8 mouse cellular contexts compared by ENCODE assay signal in the genomic region with DNA sequence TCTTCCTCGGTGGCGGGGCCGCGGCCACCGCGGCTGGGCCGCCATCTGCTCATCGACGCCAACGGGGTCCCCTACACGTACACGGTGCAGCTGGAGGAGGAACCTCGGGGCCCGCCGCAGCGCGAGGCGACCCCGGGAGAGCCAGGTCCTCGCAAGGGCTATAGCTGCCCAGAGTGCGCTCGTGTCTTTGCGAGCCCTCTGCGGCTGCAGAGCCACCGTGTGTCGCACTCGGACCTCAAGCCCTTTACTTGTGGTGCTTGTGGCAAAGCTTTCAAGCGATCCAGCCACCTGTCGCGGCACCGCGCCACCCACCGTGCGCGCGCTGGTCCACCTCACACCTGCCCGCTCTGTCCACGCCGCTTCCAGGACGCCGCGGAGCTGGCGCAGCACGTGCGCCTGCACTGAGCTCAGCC. TPM values are rescaled to one million over a fixed set of nuclear protein-coding genes. Genes with fewer than 3 reads are reported as not detected.
A peak's percentile ranks its signal among the peaks of the same experiment; 100 is the strongest.
DNase-seq lines count a peak whose midpoint lies in the region; ATAC-seq and TF ChIP-seq lines count a peak whose summit lies in the region.

No protein-coding gene starts in this region.

- peaks cover 22% of the 10 kb centered on the region for H3K4me1 ChIP-seq in embryonic facial prominence, embryonic 12.5 days
- peaks cover 32% of the 10 kb centered on the region for H3K4me1 ChIP-seq in hindbrain, postnatal 0 days (ENCODE audit: insufficient read depth, low read length)
- H3K4me1 ChIP-seq in neural tube, embryonic 14.5 days (ENCODE audit: control insufficient read depth, insufficient read depth, low read length), result peaks cover 33% of the 10 kb centered on the region

- H3K4me2 ChIP-seq in embryonic facial prominence, embryonic 12.5 days (replicated peaks), result peak overlapping the region; percentile 86
- H3K4me2 ChIP-seq in hindbrain, postnatal 0 days (ENCODE audit: low read depth, low read length), result peak overlapping the region; percentile 90
- H3K4me2 ChIP-seq in neural tube, embryonic 14.5 days (ENCODE audit: low read depth, low read length), result peak overlapping the region; percentile 89

- TF ChIP-seq CTCF in layer of hippocampus, adult 2 months (conservative IDR thresholded peaks at IDR 0.05), result no peak
- TF ChIP-seq CTCF in hindbrain, postnatal 0 days (IDR thresholded peaks at IDR 0.05; ENCODE audit: low read depth), result no peak

- no peak for ATAC-seq in embryonic facial prominence, embryonic 12.5 days (ENCODE audit: insufficient number of reproducible peaks, insufficient read depth, low FRiP score, low TSS enrichment)
- no peak for ATAC-seq in hindbrain, postnatal 0 days
- ATAC-seq in neural tube, embryonic 14.5 days (ENCODE audit: low read depth), result no peak

- H3K36me3 ChIP-seq in embryonic facial prominence, embryonic 12.5 days, result no peaks in the 10 kb centered on the region
- no peaks in the 10 kb centered on the region for H3K36me3 ChIP-seq in hindbrain, postnatal 0 days (ENCODE audit: insufficient read depth, low read length)
- no peaks in the 10 kb centered on the region; the same call in 1 of the 2 replicates for H3K36me3 ChIP-seq in neural tube, embryonic 14.5 days (ENCODE audit: control insufficient read depth, insufficient read depth, low read length)

- peak overlapping the region; percentile 72 for H3K4me3 ChIP-seq in layer of hippocampus, adult 2 months
- H3K4me3 ChIP-seq in embryonic facial prominence, embryonic 12.5 days, result peak overlapping the region; percentile 84
- H3K4me3 ChIP-seq in hindbrain, postnatal 0 days (ENCODE audit: low read length), result peak overlapping the region; percentile 80
- peak overlapping the region; percentile 65 for H3K4me3 ChIP-seq in neural tube, embryonic 14.5 days (ENCODE audit: low read depth, low read length)

- H3K27me3 ChIP-seq in embryonic facial prominence, embryonic 12.5 days, result peaks cover 61% of the 10 kb centered on the region
- peaks cover 11% of the 10 kb centered on the region; the same call in 1 of the 2 replicates for H3K27me3 ChIP-seq in hindbrain, postnatal 0 days (ENCODE audit: insufficient read depth, low read length)
- H3K27me3 ChIP-seq in neural tube, embryonic 14.5 days (ENCODE audit: control insufficient read depth, insufficient read depth, low read length), result peaks cover 20% of the 10 kb centered on the region

- 1% methylated on average over 45 of the region's 45 CpGs for WGBS in embryonic facial prominence, embryonic 12.5 days
- WGBS in hindbrain, postnatal 0 days, result 4% methylated on average over 45 of the region's 45 CpGs
- 3% methylated on average over 43 of the region's 45 CpGs for WGBS in neural tube, embryonic 14.5 days

- no peaks in the 10 kb centered on the region for H3K9me3 ChIP-seq in embryonic facial prominence, embryonic 12.5 days
- no peaks in the 10 kb centered on the region for H3K9me3 ChIP-seq in hindbrain, postnatal 0 days (ENCODE audit: low read length)
- no peaks in the 10 kb centered on the region for H3K9me3 ChIP-seq in neural tube, embryonic 14.5 days (ENCODE audit: control insufficient read depth, low read length)

- H3K9ac ChIP-seq in embryonic facial prominence, embryonic 12.5 days, result peak overlapping the region; percentile 36; the same call in 1 of the 2 replicates
- H3K9ac ChIP-seq in hindbrain, postnatal 0 days (replicated peaks; ENCODE audit: low read length), result peak overlapping the region; percentile 88
- H3K9ac ChIP-seq in neural tube, embryonic 14.5 days (replicated peaks; ENCODE audit: low read depth, low read length), result peak overlapping the region; percentile 76

- peak overlapping the region; percentile 96 for H3K27ac ChIP-seq in layer of hippocampus, adult 2 months
- no peak overlapping the region for H3K27ac ChIP-seq in embryonic facial prominence, embryonic 12.5 days
- H3K27ac ChIP-seq in hindbrain, postnatal 0 days, result peak overlapping the region; percentile 94
- H3K27ac ChIP-seq in neural tube, embryonic 14.5 days (ENCODE audit: low read depth, low read length), result no peak overlapping the region

- no peak for DNase-seq in layer of hippocampus, adult 2 months (ENCODE audit: low spot score in 2 of 2)
- no peak for DNase-seq in layer of hippocampus, postnatal 14 days (ENCODE audit: low spot score in 2 of 2)
- no peak for DNase-seq in hindbrain, postnatal 0 days (ENCODE audit: low spot score)
- DNase-seq in layer of hippocampus, adult 9-11 months, result no peak
- no peak for DNase-seq in gastrocnemius, adult 18-20 months (ENCODE audit: low spot score)
- DNase-seq in thymus, postnatal 10 days (ENCODE audit: low spot score in 2 of 2), result no peak

RNA-seq across cellular contexts. Expression of gene Zfp580, which starts 1.6 kb away (rescaled TPM):
- total RNA-seq in layer of hippocampus, adult 2 months (2021), result 10 to 100 TPM; 34.1 to 35.7 TPM
- total RNA-seq in layer of hippocampus, postnatal 14 days (2021), result 10 to 100 TPM; 57.8 to 63.2 TPM
- 36.4 and 41.8 TPM in 2 replicates for polyA plus RNA-seq in embryonic facial prominence, embryonic 12.5 days (2016; fragmentation: Nextera tagmentation; extraction: Ambion mirVana)
- total RNA-seq in hindbrain, postnatal 0 days (2014; rRNA removed), result 69.6 and 90.7 TPM in 2 replicates
- polyA plus RNA-seq in hindbrain, postnatal 0 days (2015; fragmentation: Nextera tagmentation; extraction: Ambion mirVana), result 117 and 128 TPM in 2 replicates
- polyA plus RNA-seq in neural tube, embryonic 14.5 days (2014; fragmentation: Nextera tagmentation; extraction: Ambion mirVana), result 102 and 111 TPM in 2 replicates
- 1 to 10 TPM; 2.4 to 3.7 TPM for total RNA-seq in gastrocnemius, adult 18-20 months (2021)

RNA-seq across cellular contexts. Expression of gene U2af2, which starts 9.0 kb away (rescaled TPM):
- 100 to 1,000 TPM; 185 to 192 TPM for total RNA-seq in layer of hippocampus, adult 2 months (2021)
- 100 to 1,000 TPM; 163 to 176 TPM for total RNA-seq in layer of hippocampus, postnatal 14 days (2021)
- 159 and 161 TPM in 2 replicates for polyA plus RNA-seq in embryonic facial prominence, embryonic 12.5 days (2016; fragmentation: Nextera tagmentation; extraction: Ambion mirVana)
- total RNA-seq in hindbrain, postnatal 0 days (2014; rRNA removed), result 146 and 153 TPM in 2 replicates
- 85.7 and 86.9 TPM in 2 replicates for polyA plus RNA-seq in hindbrain, postnatal 0 days (2015; fragmentation: Nextera tagmentation; extraction: Ambion mirVana)
- 83.0 and 84.2 TPM in 2 replicates for polyA plus RNA-seq in neural tube, embryonic 14.5 days (2014; fragmentation: Nextera tagmentation; extraction: Ambion mirVana)
- total RNA-seq in gastrocnemius, adult 18-20 months (2021), result 10 to 100 TPM; 39.0 to 49.6 TPM

RNA-seq across cellular contexts. Expression of gene Zfp784, which starts 14.7 kb away (rescaled TPM):
- 1 to 10 TPM; 7.3 to 7.8 TPM for total RNA-seq in layer of hippocampus, adult 2 months (2021)
- total RNA-seq in layer of hippocampus, postnatal 14 days (2021), result 1 to 10 TPM; 5.3 to 7.0 TPM
- 5.4 and 5.7 TPM in 2 replicates for polyA plus RNA-seq in embryonic facial prominence, embryonic 12.5 days (2016; fragmentation: Nextera tagmentation; extraction: Ambion mirVana)
- 6.0 and 6.8 TPM in 2 replicates for total RNA-seq in hindbrain, postnatal 0 days (2014; rRNA removed)
- polyA plus RNA-seq in hindbrain, postnatal 0 days (2015; fragmentation: Nextera tagmentation; extraction: Ambion mirVana), result 4.5 and 5.6 TPM in 2 replicates
- polyA plus RNA-seq in neural tube, embryonic 14.5 days (2014; fragmentation: Nextera tagmentation; extraction: Ambion mirVana), result 6.6 and 8.5 TPM in 2 replicates
- total RNA-seq in gastrocnemius, adult 18-20 months (2021), result 1 to 10 TPM; 2.7 to 2.8 TPM

RNA-seq across cellular contexts. Expression of gene 4632433K11Rik, which starts 19.0 kb away (rescaled TPM):
- not detected for total RNA-seq in layer of hippocampus, adult 2 months (2021)
- not detected for total RNA-seq in layer of hippocampus, postnatal 14 days (2021)
- polyA plus RNA-seq in embryonic facial prominence, embryonic 12.5 days (2016; fragmentation: Nextera tagmentation; extraction: Ambion mirVana), result not detected in 2 replicates
- not detected in 2 replicates for total RNA-seq in hindbrain, postnatal 0 days (2014; rRNA removed)
- not detected in 2 replicates for polyA plus RNA-seq in hindbrain, postnatal 0 days (2015; fragmentation: Nextera tagmentation; extraction: Ambion mirVana)
- polyA plus RNA-seq in neural tube, embryonic 14.5 days (2014; fragmentation: Nextera tagmentation; extraction: Ambion mirVana), result not detected in 2 replicates
- not detected for total RNA-seq in gastrocnemius, adult 18-20 months (2021)

RNA-seq across cellular contexts. Expression of gene Epn1, which starts 27.1 kb away (rescaled TPM):
- 100 to 1,000 TPM; 540 to 559 TPM for total RNA-seq in layer of hippocampus, adult 2 months (2021)
- 100 to 1,000 TPM; 479 to 480 TPM for total RNA-seq in layer of hippocampus, postnatal 14 days (2021)
- polyA plus RNA-seq in embryonic facial prominence, embryonic 12.5 days (2016; fragmentation: Nextera tagmentation; extraction: Ambion mirVana), result 66.0 and 67.2 TPM in 2 replicates
- 433 and 507 TPM in 2 replicates for total RNA-seq in hindbrain, postnatal 0 days (2014; rRNA removed)
- polyA plus RNA-seq in hindbrain, postnatal 0 days (2015; fragmentation: Nextera tagmentation; extraction: Ambion mirVana), result 107 and 111 TPM in 2 replicates
- polyA plus RNA-seq in neural tube, embryonic 14.5 days (2014; fragmentation: Nextera tagmentation; extraction: Ambion mirVana), result 97.9 and 112 TPM in 2 replicates
- 100 to 1,000 TPM; 161 to 183 TPM for total RNA-seq in gastrocnemius, adult 18-20 months (2021)

Comparison
In these comparisons a context has a peak if more than half of its experiments do, and no peak if none do; other contexts are left out.
1. H3K27ac ChIP-seq: peak in layer of hippocampus, adult 2 months (single experiment) and hindbrain, postnatal 0 days (single experiment); none in embryonic facial prominence, embryonic 12.5 days (single experiment) and neural tube, embryonic 14.5 days (single experiment).
2. H3K9ac ChIP-seq: peak in every context shown above with its lines; median percentile 88 in hindbrain, postnatal 0 days; 76 in neural tube, embryonic 14.5 days; 36 in embryonic facial prominence, embryonic 12.5 days.
3. RNA of gene Zfp580, which starts 1.6 kb away (total RNA-seq): 69.6 to 90.7 TPM in hindbrain, postnatal 0 days, 57.8 to 63.2 TPM in layer of hippocampus, postnatal 14 days and 34.1 to 35.7 TPM in layer of hippocampus, adult 2 months; 2.4 to 3.7 TPM in gastrocnemius, adult 18-20 months; every median in the first group is over 4 times any median in the second.
4. Peak in every context shown above with its lines, with median percentiles within 50 percentile points of each other: H3K4me3 ChIP-seq and H3K4me2 ChIP-seq.